Mouse (Mus musculus): ENCODE measurements around the gene Mns1. TPM values are rescaled to one million over a fixed set of nuclear protein-coding genes. Genes with fewer than 3 reads are reported as not detected.

Mns1 gene
- polyA plus RNA-seq, 1 experiment, result 3.8 TPM

DNA sequence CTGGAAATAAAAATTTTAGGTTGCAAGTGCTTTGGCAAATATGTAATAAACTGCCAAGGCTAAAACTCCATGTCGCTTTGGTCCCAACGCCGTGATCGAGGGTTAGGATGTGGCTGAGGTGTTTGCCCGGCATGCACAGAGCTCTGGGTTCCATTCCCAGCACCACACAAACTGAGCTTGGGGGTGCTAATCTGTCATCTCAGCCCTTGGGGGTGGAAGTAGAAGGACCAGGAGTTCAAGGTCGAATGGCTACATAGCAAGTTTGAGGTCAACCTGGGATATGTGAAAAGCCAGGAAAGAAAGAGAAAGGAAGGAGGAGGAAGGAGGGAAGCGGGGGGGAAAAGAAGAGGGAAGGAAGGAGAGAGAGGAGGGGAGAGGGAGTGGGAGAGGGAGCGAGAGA lies 33.4 kb upstream of the Mns1 start:
- no peak for TF ChIP-seq POLR2A (IDR thresholded peaks at IDR 0.05; ENCODE audit: borderline replicate concordance, low read depth, low read length)
- TF ChIP-seq CTCF (IDR thresholded peaks at IDR 0.05; ENCODE audit: low read depth, low read length), result no peak

DNA sequence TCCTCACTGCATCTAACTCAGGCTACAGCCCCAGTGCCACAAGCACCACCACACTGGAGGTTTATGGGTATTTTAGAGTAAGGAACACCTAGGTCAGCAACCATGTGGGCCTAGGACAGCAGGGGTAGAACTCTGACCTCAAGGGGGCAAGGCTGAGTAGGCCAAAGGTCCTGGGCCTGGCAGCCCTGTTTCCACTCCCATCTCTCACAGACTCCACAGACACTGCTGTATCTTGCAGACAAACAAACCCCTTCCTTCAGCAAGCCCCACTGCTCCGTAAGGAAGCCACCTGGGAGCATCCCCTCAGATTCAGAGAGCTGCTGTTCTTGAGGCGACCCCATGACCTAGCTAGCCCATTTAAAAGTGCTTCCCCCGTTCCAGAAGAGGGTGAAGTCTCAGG lies 32.9 kb upstream of the Mns1 start:
- no peak overlapping the region for H3K4me3 ChIP-seq (ENCODE audit: insufficient read depth, low read length)
- no peaks in the 10 kb centered on the region for H3K4me1 ChIP-seq (ENCODE audit: control insufficient read depth, insufficient read depth, low read length)
- H3K27ac ChIP-seq (ENCODE audit: insufficient read depth, low read depth, low read length), result no peak overlapping the region
- TF ChIP-seq POLR2A (IDR thresholded peaks at IDR 0.05; ENCODE audit: borderline replicate concordance, low read depth, low read length) (no peak), CTCF (IDR thresholded peaks at IDR 0.05; ENCODE audit: low read depth, low read length) (no peak)

More for the DNA sequence above, 33.4 kb upstream of the Mns1 start:
- Histone ChIP-seq H3K27ac (ENCODE audit: insufficient read depth, low read depth, low read length) (no peak overlapping the region), H3K4me1 (ENCODE audit: control insufficient read depth, insufficient read depth, low read length) (no peaks in the 10 kb centered on the region), H3K4me3 (ENCODE audit: insufficient read depth, low read length) (no peak overlapping the region)

GRCm38 (mm10) chr9:72405882-72406638 lies 31.8 kb upstream of the Mns1 start:
- Histone ChIP-seq H3K4me3 (ENCODE audit: insufficient read depth, low read length) (no peak overlapping the region), H3K27ac (ENCODE audit: insufficient read depth, low read depth, low read length) (no peak overlapping the region), H3K4me1 (ENCODE audit: control insufficient read depth, insufficient read depth, low read length) (no peaks in the 10 kb centered on the region)
- TF ChIP-seq POLR2A (IDR thresholded peaks at IDR 0.05; ENCODE audit: borderline replicate concordance, low read depth, low read length), result no peak
- TF ChIP-seq CTCF (IDR thresholded peaks at IDR 0.05; ENCODE audit: low read depth, low read length), result no peak

DNA sequence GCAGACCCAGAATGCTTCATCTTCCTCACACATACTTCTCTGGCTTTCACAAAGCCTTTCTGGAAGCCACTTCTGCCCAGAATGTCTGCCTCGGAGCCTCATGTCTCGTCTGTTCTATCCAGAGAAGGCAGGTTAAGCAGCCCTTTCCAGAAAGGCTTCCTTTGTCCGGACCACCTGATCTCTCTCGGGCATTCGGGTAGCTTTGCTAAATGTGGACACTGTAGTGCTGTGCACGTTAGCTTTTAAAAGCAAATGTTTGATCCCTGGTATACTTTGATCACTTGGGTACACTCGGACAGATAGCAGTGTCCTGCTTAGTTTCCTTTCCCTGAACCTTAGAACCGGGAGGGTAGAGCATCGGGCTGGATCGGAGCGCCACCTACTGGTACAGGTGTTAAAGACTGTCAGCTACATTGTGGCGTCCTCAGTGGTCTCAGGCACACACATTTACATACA lies 29.7 kb upstream of the Mns1 start:
- Histone ChIP-seq H3K4me3 (ENCODE audit: insufficient read depth, low read length) (peak overlapping the region; percentile 41), H3K4me1 (ENCODE audit: control insufficient read depth, insufficient read depth, low read length) (no peaks in the 10 kb centered on the region), H3K27ac (ENCODE audit: insufficient read depth, low read depth, low read length) (no peak overlapping the region)
- TF ChIP-seq POLR2A (IDR thresholded peaks at IDR 0.05; ENCODE audit: borderline replicate concordance, low read depth, low read length), result no peak
- TF ChIP-seq CTCF (IDR thresholded peaks at IDR 0.05; ENCODE audit: low read depth, low read length), result peak; percentile 94

- Histone ChIP-seq H3K4me1 (ENCODE audit: control insufficient read depth, insufficient read depth, low read length) (no peaks in the 10 kb centered on the region), H3K4me3 (ENCODE audit: insufficient read depth, low read length) (no peak overlapping the region), H3K27ac (ENCODE audit: insufficient read depth, low read depth, low read length) (no peak overlapping the region)
- TF ChIP-seq CTCF (IDR thresholded peaks at IDR 0.05; ENCODE audit: low read depth, low read length) (no peak), POLR2A (IDR thresholded peaks at IDR 0.05; ENCODE audit: borderline replicate concordance, low read depth, low read length) (no peak)
These were observed 28.2 kb upstream of the Mns1 start for GRCm38 (mm10) chr9:72409381-72410225.

- no peak overlapping the region for H3K4me3 ChIP-seq (ENCODE audit: insufficient read depth, low read length)
- TF ChIP-seq CTCF (IDR thresholded peaks at IDR 0.05; ENCODE audit: low read depth, low read length) (no peak), POLR2A (IDR thresholded peaks at IDR 0.05; ENCODE audit: borderline replicate concordance, low read depth, low read length) (no peak)
- no peaks in the 10 kb centered on the region for H3K4me1 ChIP-seq (ENCODE audit: control insufficient read depth, insufficient read depth, low read length)
- no peak overlapping the region for H3K27ac ChIP-seq (ENCODE audit: insufficient read depth, low read depth, low read length)
These were observed 26.1 kb upstream of the Mns1 start for GRCm38 (mm10) chr9:72411746-72412145.

DNA sequence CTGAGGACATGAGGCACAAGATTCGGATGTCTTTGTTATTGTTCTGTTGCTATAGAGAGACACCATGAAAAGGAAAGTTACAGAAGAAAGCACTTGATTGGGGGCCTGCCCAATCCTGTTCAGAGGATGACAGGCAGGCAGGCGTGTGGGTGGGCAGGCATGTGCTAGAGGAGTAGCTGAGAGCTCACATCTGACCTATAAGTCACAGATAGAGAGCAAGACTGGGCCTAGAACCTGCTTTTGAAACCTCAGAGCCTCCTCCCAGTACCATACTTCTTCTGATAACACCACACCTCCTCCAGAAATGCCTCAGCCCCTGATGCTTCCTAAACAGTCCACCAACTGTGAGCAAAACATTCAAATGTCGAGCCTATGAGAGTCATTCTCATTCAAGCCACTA lies 19.4 kb upstream of the Mns1 start:
- TF ChIP-seq POLR2A (IDR thresholded peaks at IDR 0.05; ENCODE audit: borderline replicate concordance, low read depth, low read length), result no peak
- no peaks in the 10 kb centered on the region for H3K4me1 ChIP-seq (ENCODE audit: control insufficient read depth, insufficient read depth, low read length)
- no peak overlapping the region for H3K4me3 ChIP-seq (ENCODE audit: insufficient read depth, low read length)
- H3K27ac ChIP-seq (ENCODE audit: insufficient read depth, low read depth, low read length), result no peak overlapping the region

DNA sequence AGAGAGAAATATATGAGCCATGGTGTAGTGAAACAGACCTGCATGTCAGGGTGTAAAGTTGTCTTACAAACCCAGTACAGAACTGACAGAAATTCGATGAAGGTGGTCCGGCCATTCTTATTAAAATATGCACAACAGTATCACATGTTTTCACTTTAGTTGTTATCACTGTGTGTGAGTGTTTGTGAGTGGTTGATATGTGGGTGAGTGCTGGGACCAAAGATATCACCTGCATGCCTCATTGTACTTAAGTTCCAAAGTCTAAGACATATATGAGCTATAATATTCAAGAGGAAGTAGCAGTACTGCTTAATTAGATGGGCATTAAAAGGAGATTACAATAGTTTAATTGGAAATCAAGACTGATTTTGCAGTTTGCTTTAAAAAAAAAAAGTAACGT lies 17.3 kb upstream of the Mns1 start:
- no peak overlapping the region for H3K27ac ChIP-seq (ENCODE audit: insufficient read depth, low read depth, low read length)
- TF ChIP-seq POLR2A (IDR thresholded peaks at IDR 0.05; ENCODE audit: borderline replicate concordance, low read depth, low read length) (no peak), CTCF (IDR thresholded peaks at IDR 0.05; ENCODE audit: low read depth, low read length) (no peak)

GRCm38 (mm10) chr9:72422284-72422683 lies 15.5 kb upstream of the Mns1 start:
- H3K4me1 ChIP-seq (ENCODE audit: control insufficient read depth, insufficient read depth, low read length), result peaks cover 3% of the 10 kb centered on the region; the same call in 1 of the 2 replicates
- H3K4me3 ChIP-seq (ENCODE audit: insufficient read depth, low read length), result no peak overlapping the region
- TF ChIP-seq CTCF (IDR thresholded peaks at IDR 0.05; ENCODE audit: low read depth, low read length), result no peak
- no peak for TF ChIP-seq POLR2A (IDR thresholded peaks at IDR 0.05; ENCODE audit: borderline replicate concordance, low read depth, low read length)
- H3K27ac ChIP-seq (ENCODE audit: insufficient read depth, low read depth, low read length), result no peak overlapping the region

More for the DNA sequence above, 17.3 kb upstream of the Mns1 start:
- Histone ChIP-seq H3K4me3 (ENCODE audit: insufficient read depth, low read length) (no peak overlapping the region), H3K4me1 (ENCODE audit: control insufficient read depth, insufficient read depth, low read length) (no peaks in the 10 kb centered on the region)

GRCm38 (mm10) chr9:72422753-72423152 lies 15.1 kb upstream of the Mns1 start:
- TF ChIP-seq CTCF (IDR thresholded peaks at IDR 0.05; ENCODE audit: low read depth, low read length) (no peak), POLR2A (IDR thresholded peaks at IDR 0.05; ENCODE audit: borderline replicate concordance, low read depth, low read length) (no peak)
- H3K4me1 ChIP-seq (ENCODE audit: control insufficient read depth, insufficient read depth, low read length), result peaks cover 3% of the 10 kb centered on the region; the same call in 1 of the 2 replicates
- no peak overlapping the region for H3K27ac ChIP-seq (ENCODE audit: insufficient read depth, low read depth, low read length)
- H3K4me3 ChIP-seq (ENCODE audit: insufficient read depth, low read length), result no peak overlapping the region
